ENCODE assay signal across 24 mouse cellular contexts in genomic region chr17:7068997-7069539, GRCm38 (mm10). TPM values are rescaled to one million over a fixed set of nuclear protein-coding genes. Genes with fewer than 3 reads are reported as not detected.
"Had no signal": no experiment of that assay in that cellular context is flagged by ENCODE, and none has a peak within 500 bp of the region (broad histone marks: within the 10 kb centered on the region; RNA-seq: fewer than 3 reads in every experiment).

No protein-coding gene starts in this region.

RNA-seq across cellular contexts. Expression of gene Gm1604a, which starts 43.7 kb away (rescaled TPM):
- total RNA-seq: gastrocnemius, adult 2 months; gastrocnemius, postnatal 10 days; gastrocnemius, postnatal 25 days; gastrocnemius, postnatal 4 days; heart, adult 18-20 months; heart, adult 8-10 months; heart, postnatal 10 days; heart, postnatal 25 days; heart, postnatal 4 days; liver, adult 2 months had no signal
- polyA plus RNA-seq: heart, embryonic 10.5 days; heart, embryonic 12.5 days; heart, embryonic 14.5 days; hindbrain, embryonic 10.5 days; hindbrain, embryonic 12.5 days; hindbrain, embryonic 14.5 days; hindbrain, embryonic 16.5 days; intestine, embryonic 14.5 days; intestine, embryonic 16.5 days; large intestine, adult 2 months; limb, embryonic 11.5 days; limb, embryonic 13.5 days; limb, embryonic 15.5 days; liver, adult 2 months; liver, embryonic 12.5 days had no signal
